Mouse (Mus musculus) cerebellum, postnatal 36 days (tissue): ENCODE measurements at regions not wholly inside any gene's neighbourhood (a gene's known extent, or its start where the extent isn't known, plus 50 kb on each side); places are given as distances from the start of the nearest gene placed in this dataset.

Experiments
- DNase-seq, 2 experiments: peaks; one replicate each; pipeline ENCODE4 v3.0.0; 2021 to 2022; ENCODE audit warnings: mixed read lengths in 2 of 2

DNA sequence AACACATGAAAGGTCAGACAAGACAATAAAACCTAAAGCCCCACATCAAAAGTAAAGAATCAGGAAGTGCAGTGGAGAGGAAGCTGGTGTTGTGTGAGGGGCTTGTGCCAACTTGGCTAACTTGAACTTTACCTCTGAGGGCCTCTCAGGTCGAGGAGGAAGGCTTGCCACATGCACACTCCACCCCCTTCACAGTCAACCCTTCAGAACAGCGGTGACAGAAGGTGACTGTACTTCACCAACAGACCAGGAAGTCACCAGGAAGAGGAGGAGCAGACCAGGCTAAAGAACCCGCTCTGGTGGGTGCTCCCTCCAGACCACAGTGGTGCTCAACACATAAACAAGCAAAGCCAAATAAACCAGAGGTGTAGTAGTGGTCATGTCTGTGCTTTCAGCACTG is 341.0 kb downstream of the Zfp706 start:
- no peak for DNase-seq

DNA sequence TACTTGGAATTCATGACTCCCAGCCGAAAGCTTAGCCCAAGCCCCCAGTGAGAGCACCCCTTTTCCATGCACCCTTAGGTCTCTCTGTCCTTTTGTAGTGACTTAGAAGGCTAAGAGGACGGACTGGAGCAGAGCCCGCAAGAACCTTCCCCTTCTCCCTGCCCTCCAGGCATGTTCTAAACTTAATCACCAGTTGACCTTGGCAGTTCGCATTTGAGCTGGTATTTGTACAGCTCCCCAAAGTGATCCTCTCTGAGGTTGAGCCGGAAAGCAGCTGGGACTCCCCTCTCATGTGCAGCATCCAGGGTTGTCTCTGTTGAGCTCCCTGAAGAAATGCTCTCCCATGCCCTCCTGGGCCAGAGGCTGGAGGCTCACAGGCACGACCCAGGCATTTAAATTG is 343.2 kb downstream of the Zfp706 start:
- no peak for DNase-seq

DNA sequence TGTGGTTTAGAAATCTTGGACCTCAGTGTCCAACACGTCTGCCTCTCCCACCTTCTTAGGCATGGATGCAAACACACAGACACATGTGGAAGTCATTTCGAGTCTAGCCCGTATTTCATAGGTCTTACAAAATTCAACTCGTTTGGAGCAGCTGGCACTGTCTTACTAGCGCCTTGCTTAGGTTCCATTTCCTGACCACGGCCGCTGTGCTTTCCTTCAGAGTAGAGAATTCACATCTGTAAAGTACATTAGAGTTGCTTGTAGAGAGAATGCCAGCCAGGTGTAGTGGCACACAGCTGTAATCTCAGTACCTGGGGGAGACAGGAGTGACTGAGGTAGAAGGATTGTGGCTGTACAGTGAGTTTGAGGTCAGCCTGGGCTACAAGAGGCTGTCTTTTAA is 346.6 kb downstream of the Zfp706 start:
- DNase-seq, result no peak
